Mouse (Mus musculus): ENCODE results near the gene Usp20. TPM values are rescaled to one million over a fixed set of nuclear protein-coding genes. Genes with fewer than 3 reads are reported as not detected.

The Usp20 gene
- polyA plus RNA-seq, 1 experiment from 2014 or later = 16.5 TPM

DNA sequence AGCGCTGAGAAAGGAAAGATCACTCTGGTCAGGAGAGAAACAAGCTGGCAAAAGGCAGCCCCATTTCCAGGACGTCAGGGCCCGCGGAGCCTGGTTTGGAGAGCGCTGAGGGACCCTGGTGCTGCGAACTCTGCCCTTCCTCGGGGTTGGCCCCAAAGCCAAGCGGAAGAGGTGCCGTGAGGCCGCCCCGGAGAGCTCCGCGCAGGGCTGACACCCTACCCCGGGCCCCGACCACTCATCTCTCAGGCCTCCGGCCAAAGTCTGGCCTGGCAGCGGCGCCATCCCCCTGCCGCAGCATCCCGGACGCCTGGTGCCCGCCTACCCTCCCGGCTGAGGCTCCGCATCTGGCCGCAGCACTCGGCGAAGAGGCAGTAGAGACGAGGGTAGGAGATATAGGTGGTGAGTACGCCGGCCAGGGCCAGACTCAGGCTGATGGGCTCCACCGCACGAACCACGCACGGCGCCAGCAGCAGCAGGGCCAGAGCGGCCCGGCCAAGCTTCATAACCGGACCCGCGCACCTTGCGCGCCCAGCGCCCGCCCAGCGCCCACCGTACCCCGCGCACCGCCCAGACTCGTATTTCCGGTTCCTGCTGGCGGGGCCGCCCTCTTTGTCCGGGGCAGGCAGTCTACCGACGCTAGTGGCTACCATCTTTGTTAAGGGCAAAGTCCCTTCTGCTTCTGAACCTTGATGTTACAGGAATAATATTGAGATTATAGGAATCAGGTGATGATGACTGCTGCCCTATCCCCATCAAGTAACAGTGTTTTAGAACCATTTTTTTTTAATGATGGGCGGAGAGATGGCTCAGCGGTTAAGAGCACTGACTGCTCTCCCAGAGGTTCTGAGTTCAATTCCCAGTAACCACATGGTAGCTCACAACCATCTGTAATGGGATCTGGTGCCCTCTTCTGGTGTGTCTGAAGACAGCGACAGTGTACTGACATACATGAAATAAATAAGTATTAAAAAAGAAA, 14.4 kb upstream of the Usp20 start, which contains the start of gene Tor1a:
TSS of gene Tor1a (minus strand) at position 582 of the 976 bp plus-strand sequence.
- H3K9ac ChIP-seq (ENCODE audit: low read length) = peak within 1 kb of the TSS; percentile 98
- H3K9me3 ChIP-seq (ENCODE audit: control insufficient read depth, low read length) = no peaks in the 10 kb centered on the region
- H3K27me3 ChIP-seq (ENCODE audit: control insufficient read depth, insufficient read depth, low read depth, low read length) = no peaks in the 10 kb centered on the region
- peak within 1 kb of the TSS; percentile 94 for H3K4me2 ChIP-seq (ENCODE audit: low read depth, low read length)
- H3K4me3 ChIP-seq (ENCODE audit: low read length) = peak within 1 kb of the TSS; percentile 100
- peak; percentile 97 for ATAC-seq (ENCODE audit: low read depth)
- H3K36me3 ChIP-seq (ENCODE audit: control insufficient read depth, insufficient read depth, low read length) = peaks cover 22% of the 10 kb centered on the region
- H3K27ac ChIP-seq (ENCODE audit: low read length) = peak within 1 kb of the TSS; percentile 73
- peaks cover 11% of the 10 kb centered on the region for H3K4me1 ChIP-seq (replicated peaks; ENCODE audit: control insufficient read depth, insufficient read depth, low read length)
- 2% methylated on average over 57 of the region's 59 CpGs for WGBS

DNA sequence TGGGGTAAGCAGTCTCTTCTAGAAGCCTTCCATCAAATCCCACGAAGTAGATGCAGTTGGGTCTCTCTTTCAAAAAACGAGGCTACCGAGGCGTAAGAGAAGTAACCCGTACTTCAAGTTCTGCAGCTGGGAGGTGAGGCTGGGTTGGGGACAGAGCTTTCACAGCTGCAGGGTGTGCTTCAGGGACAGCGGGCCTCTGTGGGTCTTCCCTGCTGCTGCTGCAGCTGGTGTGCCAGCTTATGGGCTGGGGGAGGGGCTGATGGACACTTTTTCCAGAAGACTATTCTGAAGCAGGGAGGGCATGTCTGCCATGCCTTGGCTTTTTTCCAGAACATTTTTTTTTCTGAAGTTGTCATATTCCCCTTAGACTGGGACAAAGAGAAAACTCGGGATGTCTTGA, 945 bp downstream of the Usp20 start:
- ATAC-seq (ENCODE audit: low read depth) = no peak
- Histone ChIP-seq H3K36me3 (ENCODE audit: control insufficient read depth, insufficient read depth, low read length) (peaks cover 7% of the 10 kb centered on the region), H3K9ac (ENCODE audit: low read length) (peak overlapping the region; percentile 66; the same call in 1 of the 2 replicates), H3K9me3 (ENCODE audit: control insufficient read depth, low read length) (no peaks in the 10 kb centered on the region), H3K4me3 (ENCODE audit: low read length) (peak overlapping the region; percentile 83), H3K27me3 (ENCODE audit: control insufficient read depth, insufficient read depth, low read depth, low read length) (no peaks in the 10 kb centered on the region), H3K4me1 (replicated peaks; ENCODE audit: control insufficient read depth, insufficient read depth, low read length) (peaks cover 12% of the 10 kb centered on the region), H3K4me2 (ENCODE audit: low read depth, low read length) (peak overlapping the region; percentile 82), H3K27ac (ENCODE audit: low read length) (no peak overlapping the region)
- 42% methylated on average over 7 of the region's 7 CpGs for WGBS

DNA sequence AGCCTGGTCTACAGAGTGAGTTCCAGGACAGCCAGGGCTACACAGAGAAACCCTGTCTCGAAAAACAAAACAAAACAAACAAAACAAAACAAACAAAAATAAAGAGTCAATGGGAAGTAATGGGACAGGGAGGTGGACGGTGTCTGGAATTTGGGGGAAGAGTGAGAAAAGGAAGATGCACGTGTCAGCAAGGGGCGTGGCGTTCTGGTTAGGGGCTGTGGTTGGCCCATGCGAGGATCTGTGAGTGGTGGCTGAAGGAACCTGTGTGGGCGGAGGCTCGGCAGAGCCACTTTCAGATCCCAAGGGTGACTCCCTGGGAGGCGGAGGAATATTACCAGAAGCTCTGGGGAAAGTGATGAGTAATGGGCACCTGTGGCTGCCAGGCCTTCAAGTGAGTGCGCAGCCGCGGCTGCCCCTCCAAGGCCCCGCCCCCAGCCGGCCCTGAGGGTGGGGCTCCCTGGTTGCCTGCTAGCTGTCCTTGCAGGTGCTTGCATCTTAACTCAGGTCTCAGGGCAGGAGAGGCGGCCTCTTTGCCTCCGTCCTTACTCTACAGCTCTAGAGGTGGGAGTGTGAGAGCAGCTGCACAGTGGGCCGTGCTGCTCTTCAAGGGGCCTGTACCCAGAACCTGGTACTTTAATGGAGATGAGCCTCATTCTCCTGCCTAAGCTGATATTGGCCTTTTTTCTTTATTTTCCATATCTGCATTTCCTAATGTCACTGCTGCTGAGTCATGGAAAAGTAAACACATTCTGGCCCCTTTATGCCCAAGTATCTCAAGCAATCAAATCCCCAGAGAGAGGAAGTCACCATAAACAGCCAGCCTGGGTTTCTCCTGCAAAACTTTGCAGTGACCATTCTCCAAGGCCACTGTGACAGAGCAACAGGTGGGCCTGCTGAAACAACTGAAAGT, 3.3 kb downstream of the Usp20 start:
- 20% methylated on average over 17 of the region's 17 CpGs for WGBS
- H3K4me1 ChIP-seq (replicated peaks; ENCODE audit: control insufficient read depth, insufficient read depth, low read length) = peaks cover 12% of the 10 kb centered on the region
- H3K4me2 ChIP-seq (ENCODE audit: low read depth, low read length) = no peak overlapping the region
- H3K4me3 ChIP-seq (ENCODE audit: low read length) = no peak overlapping the region
- no peak overlapping the region for H3K27ac ChIP-seq (ENCODE audit: low read length)
- H3K9ac ChIP-seq (ENCODE audit: low read length) = no peak overlapping the region
- H3K36me3 ChIP-seq (ENCODE audit: control insufficient read depth, insufficient read depth, low read length) = no peaks in the 10 kb centered on the region
- no peak for ATAC-seq (ENCODE audit: low read depth)
- no peaks in the 10 kb centered on the region for H3K9me3 ChIP-seq (ENCODE audit: control insufficient read depth, low read length)
- no peaks in the 10 kb centered on the region for H3K27me3 ChIP-seq (ENCODE audit: control insufficient read depth, insufficient read depth, low read depth, low read length)

DNA sequence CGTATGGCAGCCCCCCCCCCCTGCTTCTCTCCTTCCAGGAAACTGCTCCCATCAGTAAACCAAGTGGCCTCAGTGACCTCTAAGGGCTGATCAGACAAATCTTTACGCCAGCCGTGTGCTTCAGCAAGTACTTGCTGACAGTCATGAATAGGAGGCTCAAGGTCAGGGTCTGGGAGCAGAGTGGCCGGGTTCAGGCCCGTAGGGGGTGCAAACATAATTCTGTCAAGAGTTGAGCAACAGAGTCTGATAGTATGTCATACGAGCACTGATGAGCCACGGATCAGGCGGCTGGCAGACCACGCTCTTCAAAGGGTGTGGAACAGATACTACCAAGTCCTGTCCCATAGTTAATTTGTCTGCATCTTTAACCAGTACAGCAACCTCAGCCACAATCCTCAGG, 8.1 kb downstream of the Usp20 start:
- ATAC-seq (ENCODE audit: low read depth) = no peak
- Histone ChIP-seq H3K27me3 (ENCODE audit: control insufficient read depth, insufficient read depth, low read depth, low read length) (no peaks in the 10 kb centered on the region), H3K4me1 (replicated peaks; ENCODE audit: control insufficient read depth, insufficient read depth, low read length) (0 out of 2 replicates have a peak, but pooled peaks cover 2% of the 10 kb centered on the region), H3K36me3 (ENCODE audit: control insufficient read depth, insufficient read depth, low read length) (no peaks in the 10 kb centered on the region), H3K9me3 (ENCODE audit: control insufficient read depth, low read length) (no peaks in the 10 kb centered on the region), H3K9ac (ENCODE audit: low read length) (no peak overlapping the region), H3K4me2 (ENCODE audit: low read depth, low read length) (no peak overlapping the region), H3K4me3 (ENCODE audit: low read length) (no peak overlapping the region), H3K27ac (ENCODE audit: low read length) (no peak overlapping the region)
- WGBS = 79% methylated on average over 9 of the region's 9 CpGs

DNA sequence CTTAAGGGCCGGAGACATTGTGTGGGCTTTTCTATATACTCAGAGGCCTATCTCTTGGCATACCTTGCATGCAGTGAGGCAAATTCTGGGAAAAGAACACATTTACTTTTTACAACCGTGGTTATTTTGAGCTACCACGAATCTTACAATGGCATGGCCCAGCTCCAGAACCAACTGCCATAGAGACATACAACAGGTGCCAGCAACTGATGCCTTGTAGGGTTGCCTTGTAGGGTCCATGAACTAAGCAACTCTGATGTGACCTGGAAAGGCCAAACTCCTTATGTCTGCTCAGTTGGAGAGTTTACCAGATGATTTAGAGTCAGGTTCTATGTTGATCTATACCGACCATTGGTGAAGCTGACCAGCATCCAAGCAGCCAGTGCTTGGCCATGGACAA, 12.8 kb downstream of the Usp20 start:
- 90% methylated on average over 4 of the region's 4 CpGs for WGBS
- H3K4me2 ChIP-seq (ENCODE audit: low read depth, low read length) = no peak overlapping the region
- peaks cover 5% of the 10 kb centered on the region; the same call in 1 of the 2 replicates for H3K4me1 ChIP-seq (replicated peaks; ENCODE audit: control insufficient read depth, insufficient read depth, low read length)
- H3K36me3 ChIP-seq (ENCODE audit: control insufficient read depth, insufficient read depth, low read length) = no peaks in the 10 kb centered on the region
- no peak overlapping the region for H3K27ac ChIP-seq (ENCODE audit: low read length)
- no peaks in the 10 kb centered on the region for H3K27me3 ChIP-seq (ENCODE audit: control insufficient read depth, insufficient read depth, low read depth, low read length)
- H3K9ac ChIP-seq (ENCODE audit: low read length) = no peak overlapping the region
- no peak overlapping the region for H3K4me3 ChIP-seq (ENCODE audit: low read length)
- no peak for ATAC-seq (ENCODE audit: low read depth)
- no peaks in the 10 kb centered on the region for H3K9me3 ChIP-seq (ENCODE audit: control insufficient read depth, low read length)

DNA sequence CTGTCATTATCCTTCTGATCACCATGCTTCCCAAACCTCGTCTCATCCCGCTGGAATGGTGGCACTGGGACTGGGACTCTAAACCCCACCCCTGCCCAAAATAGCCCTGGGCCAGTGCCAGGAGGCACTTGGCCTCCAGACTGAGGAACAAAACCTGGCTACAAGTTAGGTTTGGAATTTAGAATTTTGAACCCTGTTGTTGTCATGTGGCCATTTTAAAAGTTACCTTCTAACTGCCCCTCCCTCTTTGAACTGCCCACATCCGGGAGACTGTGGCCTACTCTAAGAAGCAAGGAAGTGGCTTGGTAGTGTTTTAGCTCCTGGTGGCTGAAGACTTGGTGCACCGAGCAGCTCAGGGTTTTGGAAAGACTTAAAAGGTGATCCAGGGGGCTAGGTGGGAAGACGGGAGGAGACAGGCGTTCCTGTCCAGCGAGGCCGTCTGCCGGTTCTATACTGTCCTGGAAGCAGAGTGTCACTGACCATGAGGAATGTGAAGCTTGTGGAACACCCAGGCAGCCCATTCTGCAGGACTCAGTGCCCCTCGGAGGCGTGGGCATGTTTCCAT, 13.4 kb downstream of the Usp20 start:
- Histone ChIP-seq H3K36me3 (ENCODE audit: control insufficient read depth, insufficient read depth, low read length) (no peaks in the 10 kb centered on the region), H3K27ac (ENCODE audit: low read length) (no peak overlapping the region), H3K4me3 (ENCODE audit: low read length) (no peak overlapping the region), H3K4me1 (replicated peaks; ENCODE audit: control insufficient read depth, insufficient read depth, low read length) (peaks cover 5% of the 10 kb centered on the region; the same call in 1 of the 2 replicates), H3K9me3 (ENCODE audit: control insufficient read depth, low read length) (no peaks in the 10 kb centered on the region), H3K27me3 (ENCODE audit: control insufficient read depth, insufficient read depth, low read depth, low read length) (no peaks in the 10 kb centered on the region), H3K4me2 (ENCODE audit: low read depth, low read length) (no peak overlapping the region), H3K9ac (ENCODE audit: low read length) (no peak overlapping the region)
- 73% methylated on average over 11 of the region's 11 CpGs for WGBS
- ATAC-seq (ENCODE audit: low read depth) = no peak; the same call in 1 of the 2 replicates

DNA sequence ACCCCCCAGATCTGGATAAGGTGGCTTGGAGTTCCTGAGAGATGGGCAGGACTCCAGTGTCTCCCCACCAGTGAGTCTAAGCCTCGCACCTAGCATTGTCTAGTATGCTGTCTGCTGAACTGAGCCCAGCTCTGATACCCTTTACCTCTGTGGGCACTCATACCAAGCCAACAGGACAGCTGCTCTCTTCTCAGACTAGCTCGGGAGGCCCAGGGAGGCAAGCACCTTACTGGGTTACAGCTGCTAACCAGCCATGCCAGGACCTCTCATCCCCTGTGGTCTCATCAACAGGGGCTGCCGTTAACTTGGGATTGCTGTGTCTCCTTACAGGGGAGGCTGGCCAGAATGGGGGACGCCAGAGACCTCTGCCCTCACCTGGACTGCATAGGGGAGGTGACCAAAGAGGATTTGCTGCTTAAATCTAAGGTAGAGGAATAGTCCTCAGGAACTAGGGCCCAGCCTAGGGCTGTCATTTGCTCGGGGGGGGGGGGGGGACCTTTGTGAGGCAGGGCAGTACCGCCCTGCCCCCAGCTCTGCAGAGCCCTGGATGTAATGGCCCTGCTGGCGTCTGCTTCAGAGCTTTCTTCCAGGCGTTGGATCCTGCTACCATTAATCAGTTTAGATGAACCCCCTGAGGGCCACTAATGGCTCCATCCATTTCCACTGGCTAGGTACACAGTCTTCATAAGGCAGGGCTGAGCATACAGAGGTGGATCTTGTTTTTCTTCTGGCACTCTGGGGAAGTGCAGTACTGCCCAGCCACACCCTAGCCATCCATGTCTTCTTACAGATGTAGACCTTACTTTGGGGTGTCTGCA, 16.6 kb downstream of the Usp20 start:
- peaks cover 5% of the 10 kb centered on the region; the same call in 1 of the 2 replicates for H3K4me1 ChIP-seq (replicated peaks; ENCODE audit: control insufficient read depth, insufficient read depth, low read length)
- ATAC-seq (ENCODE audit: low read depth) = no peak
- H3K9me3 ChIP-seq (ENCODE audit: control insufficient read depth, low read length) = no peaks in the 10 kb centered on the region
- H3K36me3 ChIP-seq (ENCODE audit: control insufficient read depth, insufficient read depth, low read length) = no peaks in the 10 kb centered on the region; the same call in 1 of the 2 replicates
- no peak overlapping the region for H3K4me2 ChIP-seq (ENCODE audit: low read depth, low read length)
- no peak overlapping the region for H3K27ac ChIP-seq (ENCODE audit: low read length)
- WGBS = 63% methylated on average over 8 of the region's 8 CpGs
- no peaks in the 10 kb centered on the region for H3K27me3 ChIP-seq (ENCODE audit: control insufficient read depth, insufficient read depth, low read depth, low read length)
- no peak overlapping the region for H3K9ac ChIP-seq (ENCODE audit: low read length)
- H3K4me3 ChIP-seq (ENCODE audit: low read length) = no peak overlapping the region

DNA sequence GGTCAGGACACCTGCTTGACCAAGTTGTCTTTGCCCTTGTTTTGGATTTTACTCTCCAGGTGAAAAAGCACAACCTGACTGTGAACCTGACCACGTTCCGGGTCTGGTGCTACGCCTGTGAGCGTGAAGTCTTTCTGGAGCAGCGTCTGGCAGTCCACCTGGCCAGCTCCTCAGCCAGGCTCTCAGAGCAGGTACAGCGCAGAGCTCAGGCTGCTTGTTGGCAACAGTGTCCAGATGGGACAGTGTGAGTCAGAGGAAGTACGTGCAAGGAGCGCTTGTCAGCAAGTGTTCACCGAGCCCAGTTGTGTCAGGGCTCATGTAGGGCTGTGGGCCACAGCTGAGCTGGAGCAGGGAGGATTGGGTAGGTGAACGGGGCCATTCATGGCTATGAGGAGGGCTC, 20.8 kb downstream of the Usp20 start:
- Histone ChIP-seq H3K9me3 (ENCODE audit: control insufficient read depth, low read length) (no peaks in the 10 kb centered on the region), H3K4me1 (replicated peaks; ENCODE audit: control insufficient read depth, insufficient read depth, low read length) (peaks cover 3% of the 10 kb centered on the region; the same call in 1 of the 2 replicates), H3K27me3 (ENCODE audit: control insufficient read depth, insufficient read depth, low read depth, low read length) (no peaks in the 10 kb centered on the region), H3K4me3 (ENCODE audit: low read length) (no peak overlapping the region), H3K4me2 (ENCODE audit: low read depth, low read length) (no peak overlapping the region), H3K9ac (ENCODE audit: low read length) (no peak overlapping the region), H3K27ac (ENCODE audit: low read length) (no peak overlapping the region), H3K36me3 (ENCODE audit: control insufficient read depth, insufficient read depth, low read length) (no peaks in the 10 kb centered on the region; the same call in 1 of the 2 replicates)
- WGBS = 90% methylated on average over 10 of the region's 10 CpGs
- ATAC-seq (ENCODE audit: low read depth) = no peak

Measured in lung, embryonic 16.5 days (tissue).